Mouse (Mus musculus) erythroblast, embryonic 14.5 days (primary cell): ENCODE data around the gene Olfr1043.

Experiments
- GATA1 ChIP-seq: IDR thresholded peaks from 2 replicates; pipeline ENCODE4 v1.6.1; 2012; ENCODE audit warnings: low read length, inconsistent platforms, mixed read lengths
- TAL1 ChIP-seq: IDR thresholded peaks from 3 replicates; pipeline ENCODE4 v1.6.1; 2012; ENCODE audit warnings: low read length, inconsistent platforms, mixed read lengths

GRCm38 (mm10) chr2:86195863-86196262 is 28.5 kb upstream of the Olfr1043 start:
- TF ChIP-seq GATA1 (no peak), TAL1 (no peak)
